Mouse (Mus musculus): ENCODE results near the gene Cadm2. TPM values are rescaled to one million over a fixed set of nuclear protein-coding genes. Genes with fewer than 3 reads are reported as not detected.

Gene Cadm2
- polyA plus RNA-seq, 1 experiment from 2014 or later, result 0.38 TPM

DNA sequence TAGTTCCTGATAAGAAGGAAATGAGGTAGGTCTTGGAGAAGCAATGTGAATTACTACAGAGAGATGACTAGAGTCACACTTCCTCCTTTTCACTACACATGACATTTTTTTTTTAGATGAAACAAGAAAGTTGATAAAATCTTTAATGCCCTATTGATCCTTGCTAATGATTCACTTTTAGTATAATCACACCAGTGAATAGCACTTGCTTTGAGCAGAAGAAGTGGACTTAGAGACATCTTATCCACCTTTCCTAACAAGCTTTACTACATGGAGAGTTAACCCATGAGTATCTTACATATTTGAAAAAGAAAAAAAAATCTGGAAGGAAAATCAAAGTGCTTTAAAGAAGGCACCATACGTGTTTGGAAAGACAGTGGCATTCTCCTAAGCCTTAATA is 93.7 kb downstream of the Cadm2 start:
- 53% methylated on average over 1 of the region's 1 CpGs for WGBS

DNA sequence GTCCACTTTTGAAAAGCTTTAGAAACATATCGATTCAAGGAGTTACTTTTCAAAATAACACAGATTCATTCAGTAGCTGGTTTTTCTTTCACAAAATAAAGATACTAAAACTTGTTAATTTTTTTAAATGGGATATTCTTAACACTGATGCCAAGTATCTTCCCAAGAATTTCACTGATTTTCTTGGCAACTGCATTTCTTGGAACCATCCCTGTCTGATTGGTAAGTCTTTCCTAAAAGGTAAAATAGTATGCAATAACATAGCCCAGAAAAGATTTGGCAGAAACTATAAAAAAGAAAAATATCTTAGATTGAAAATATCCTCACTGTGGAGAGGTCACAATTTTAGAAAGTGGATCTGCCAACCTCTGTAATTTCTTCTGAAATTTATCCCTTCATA is 95.8 kb downstream of the Cadm2 start:
- Histone ChIP-seq H3K9me3 (ENCODE audit: control insufficient read depth, low read length) (no peaks in the 10 kb centered on the region), H3K27ac (ENCODE audit: low read length) (no peak overlapping the region), H3K9ac (ENCODE audit: low read length) (no peak overlapping the region), H3K4me3 (ENCODE audit: low read length) (no peak overlapping the region), H3K4me2 (ENCODE audit: low read depth, low read length) (no peak overlapping the region), H3K4me1 (replicated peaks; ENCODE audit: control insufficient read depth, insufficient read depth, low read length) (no peaks in the 10 kb centered on the region), H3K27me3 (ENCODE audit: control insufficient read depth, insufficient read depth, low read depth, low read length) (no peaks in the 10 kb centered on the region), H3K36me3 (ENCODE audit: control insufficient read depth, insufficient read depth, low read length) (no peaks in the 10 kb centered on the region)
- 84% methylated on average over 1 of the region's 1 CpGs for WGBS
- ATAC-seq (ENCODE audit: low read depth), result no peak

More for the DNA sequence above, 93.7 kb downstream of the Cadm2 start:
- H3K4me3 ChIP-seq (ENCODE audit: low read length), result no peak overlapping the region
- H3K27me3 ChIP-seq (ENCODE audit: control insufficient read depth, insufficient read depth, low read depth, low read length), result no peaks in the 10 kb centered on the region
- H3K4me1 ChIP-seq (replicated peaks; ENCODE audit: control insufficient read depth, insufficient read depth, low read length), result no peaks in the 10 kb centered on the region
- H3K4me2 ChIP-seq (ENCODE audit: low read depth, low read length), result no peak overlapping the region
- ATAC-seq (ENCODE audit: low read depth), result no peak
- H3K9ac ChIP-seq (ENCODE audit: low read length), result no peak overlapping the region
- no peaks in the 10 kb centered on the region for H3K9me3 ChIP-seq (ENCODE audit: control insufficient read depth, low read length)
- H3K36me3 ChIP-seq (ENCODE audit: control insufficient read depth, insufficient read depth, low read length), result no peaks in the 10 kb centered on the region
- no peak overlapping the region for H3K27ac ChIP-seq (ENCODE audit: low read length)

DNA sequence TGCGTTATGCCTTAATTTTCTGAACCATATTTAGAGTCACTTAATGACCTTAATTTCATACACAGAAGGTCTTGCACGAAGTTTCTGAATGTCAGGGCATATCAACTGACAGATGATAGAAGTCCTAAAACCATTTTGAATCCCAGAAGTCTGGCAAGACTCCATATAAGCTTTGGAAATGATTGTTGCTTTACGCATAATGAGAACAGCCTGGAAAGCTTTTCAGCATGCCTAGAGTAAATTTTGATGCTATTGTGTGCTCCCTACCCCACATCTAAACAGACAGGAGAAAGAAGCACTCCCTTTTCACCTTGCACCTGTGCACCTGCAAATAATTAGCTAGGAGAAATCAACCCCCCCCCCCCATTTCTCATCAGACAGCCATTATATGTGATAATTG is 102.4 kb downstream of the Cadm2 start:
- 60% methylated on average over 3 of the region's 3 CpGs for WGBS
- no peak for ATAC-seq (ENCODE audit: low read depth)

DNA sequence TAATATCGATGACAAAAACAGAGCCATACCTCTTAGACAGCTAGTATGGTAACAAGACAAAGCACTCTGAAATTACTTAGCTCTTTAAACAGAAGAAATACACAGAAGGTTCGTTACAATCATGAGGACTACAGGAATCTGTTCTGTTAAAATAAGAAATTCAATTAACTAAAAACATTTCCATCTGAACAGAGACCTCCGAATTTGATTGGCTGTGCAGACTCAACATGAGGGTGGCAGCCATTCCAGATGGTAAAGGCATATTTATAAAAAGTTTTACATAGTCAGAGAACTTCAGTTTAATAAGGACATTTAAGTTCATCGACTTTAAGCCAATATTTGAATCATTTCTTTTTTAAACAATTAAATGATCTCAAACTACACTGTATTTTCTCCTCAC is 105.2 kb downstream of the Cadm2 start:
- H3K4me3 ChIP-seq (ENCODE audit: low read length), result no peak overlapping the region
- WGBS, result 64% methylated on average over 4 of the region's 4 CpGs
- no peaks in the 10 kb centered on the region for H3K36me3 ChIP-seq (ENCODE audit: control insufficient read depth, insufficient read depth, low read length)
- H3K4me2 ChIP-seq (ENCODE audit: low read depth, low read length), result no peak overlapping the region
- no peaks in the 10 kb centered on the region for H3K27me3 ChIP-seq (ENCODE audit: control insufficient read depth, insufficient read depth, low read depth, low read length)
- H3K4me1 ChIP-seq (replicated peaks; ENCODE audit: control insufficient read depth, insufficient read depth, low read length), result no peaks in the 10 kb centered on the region
- no peak for ATAC-seq (ENCODE audit: low read depth)
- no peaks in the 10 kb centered on the region for H3K9me3 ChIP-seq (ENCODE audit: control insufficient read depth, low read length)
- H3K27ac ChIP-seq (ENCODE audit: low read length), result no peak overlapping the region
- no peak overlapping the region for H3K9ac ChIP-seq (ENCODE audit: low read length)

More for the DNA sequence above, 102.4 kb downstream of the Cadm2 start:
- H3K9me3 ChIP-seq (ENCODE audit: control insufficient read depth, low read length), result no peaks in the 10 kb centered on the region
- no peaks in the 10 kb centered on the region for H3K36me3 ChIP-seq (ENCODE audit: control insufficient read depth, insufficient read depth, low read length)
- no peak overlapping the region for H3K9ac ChIP-seq (ENCODE audit: low read length)
- no peak overlapping the region for H3K4me3 ChIP-seq (ENCODE audit: low read length)
- H3K27me3 ChIP-seq (ENCODE audit: control insufficient read depth, insufficient read depth, low read depth, low read length), result no peaks in the 10 kb centered on the region
- H3K4me1 ChIP-seq (replicated peaks; ENCODE audit: control insufficient read depth, insufficient read depth, low read length), result no peaks in the 10 kb centered on the region
- no peak overlapping the region for H3K27ac ChIP-seq (ENCODE audit: low read length)
- H3K4me2 ChIP-seq (ENCODE audit: low read depth, low read length), result no peak overlapping the region

DNA sequence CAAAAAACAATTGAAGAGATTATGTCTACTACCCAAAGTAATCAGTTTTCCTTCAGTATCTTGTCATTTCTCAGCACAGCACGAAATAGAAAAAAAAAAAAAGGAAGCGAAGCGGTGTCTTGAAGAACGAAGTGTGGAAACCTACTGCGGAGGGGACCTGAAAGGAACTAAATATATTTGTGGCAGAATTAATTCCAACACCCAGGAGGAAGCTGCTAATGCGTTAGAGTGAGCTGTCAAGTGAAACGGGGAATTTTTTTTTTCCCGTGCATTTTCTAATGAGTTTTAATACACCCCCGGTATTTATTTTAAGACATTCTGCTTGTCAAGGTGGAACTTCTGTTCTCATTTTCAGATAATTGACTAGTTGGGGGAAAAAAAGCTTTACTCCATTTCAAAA is 111.6 kb downstream of the Cadm2 start:
- H3K27me3 ChIP-seq (ENCODE audit: control insufficient read depth, insufficient read depth, low read depth, low read length), result no peaks in the 10 kb centered on the region
- H3K36me3 ChIP-seq (ENCODE audit: control insufficient read depth, insufficient read depth, low read length), result no peaks in the 10 kb centered on the region
- H3K27ac ChIP-seq (ENCODE audit: low read length), result no peak overlapping the region
- no peak overlapping the region for H3K4me3 ChIP-seq (ENCODE audit: low read length)
- no peaks in the 10 kb centered on the region for H3K9me3 ChIP-seq (ENCODE audit: control insufficient read depth, low read length)
- no peak overlapping the region for H3K9ac ChIP-seq (ENCODE audit: low read length)
- H3K4me1 ChIP-seq (replicated peaks; ENCODE audit: control insufficient read depth, insufficient read depth, low read length), result no peaks in the 10 kb centered on the region
- no peak overlapping the region for H3K4me2 ChIP-seq (ENCODE audit: low read depth, low read length)
- 65% methylated on average over 9 of the region's 9 CpGs for WGBS
- ATAC-seq (ENCODE audit: low read depth), result no peak

DNA sequence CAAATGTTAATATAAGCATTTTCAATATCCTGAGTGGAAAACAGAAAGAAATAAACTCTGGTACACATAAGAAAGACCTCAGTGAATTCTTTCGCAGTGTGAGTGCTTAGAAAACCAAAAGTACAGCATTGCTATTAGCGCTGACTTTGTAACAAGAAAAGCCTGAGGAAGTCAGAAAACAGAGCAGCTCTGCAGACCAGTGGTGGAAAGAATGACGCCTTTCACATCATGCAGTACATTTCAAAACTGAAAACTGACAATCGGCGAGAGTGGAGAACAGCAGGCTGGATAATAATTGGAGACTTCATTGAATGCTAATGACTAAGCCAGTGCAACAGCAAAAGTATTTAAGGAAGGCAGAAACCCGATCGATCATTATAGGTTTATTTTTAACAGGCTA is 138.2 kb downstream of the Cadm2 start:
- no peak overlapping the region for H3K27ac ChIP-seq (ENCODE audit: low read length)
- H3K9me3 ChIP-seq (ENCODE audit: control insufficient read depth, low read length), result no peaks in the 10 kb centered on the region
- 81% methylated on average over 7 of the region's 7 CpGs for WGBS
- no peak overlapping the region for H3K4me2 ChIP-seq (ENCODE audit: low read depth, low read length)
- no peak for ATAC-seq (ENCODE audit: low read depth)
- H3K9ac ChIP-seq (ENCODE audit: low read length), result no peak overlapping the region
- no peaks in the 10 kb centered on the region for H3K4me1 ChIP-seq (replicated peaks; ENCODE audit: control insufficient read depth, insufficient read depth, low read length)
- H3K4me3 ChIP-seq (ENCODE audit: low read length), result no peak overlapping the region
- no peaks in the 10 kb centered on the region for H3K27me3 ChIP-seq (ENCODE audit: control insufficient read depth, insufficient read depth, low read depth, low read length)
- no peaks in the 10 kb centered on the region for H3K36me3 ChIP-seq (ENCODE audit: control insufficient read depth, insufficient read depth, low read length)

DNA sequence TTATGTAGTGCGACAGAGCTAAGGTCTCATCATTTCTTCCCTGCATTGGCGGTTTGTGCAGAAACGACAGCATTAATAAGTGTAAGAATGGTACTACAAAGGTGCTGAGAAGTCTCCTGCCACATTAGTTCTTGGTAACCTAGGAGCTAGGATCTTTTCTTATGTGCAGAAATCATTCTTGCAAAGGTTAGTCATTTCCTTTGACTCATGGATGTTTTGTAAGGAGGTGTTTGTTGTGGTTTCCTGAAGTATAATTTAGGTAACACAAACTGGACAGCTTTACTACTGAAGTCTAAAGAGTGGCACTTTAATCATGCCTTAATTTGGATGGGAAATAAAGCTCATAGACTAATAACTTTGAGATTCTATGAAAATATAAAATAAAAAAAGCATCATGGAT is 153.7 kb downstream of the Cadm2 start:
- Histone ChIP-seq H3K4me3 (ENCODE audit: low read length) (no peak overlapping the region), H3K4me1 (replicated peaks; ENCODE audit: control insufficient read depth, insufficient read depth, low read length) (no peaks in the 10 kb centered on the region), H3K27ac (ENCODE audit: low read length) (no peak overlapping the region), H3K9ac (ENCODE audit: low read length) (no peak overlapping the region), H3K27me3 (ENCODE audit: control insufficient read depth, insufficient read depth, low read depth, low read length) (no peaks in the 10 kb centered on the region), H3K9me3 (ENCODE audit: control insufficient read depth, low read length) (no peaks in the 10 kb centered on the region), H3K36me3 (ENCODE audit: control insufficient read depth, insufficient read depth, low read length) (no peaks in the 10 kb centered on the region), H3K4me2 (ENCODE audit: low read depth, low read length) (no peak overlapping the region)
- ATAC-seq (ENCODE audit: low read depth), result no peak
- 84% methylated on average over 3 of the region's 3 CpGs for WGBS

DNA sequence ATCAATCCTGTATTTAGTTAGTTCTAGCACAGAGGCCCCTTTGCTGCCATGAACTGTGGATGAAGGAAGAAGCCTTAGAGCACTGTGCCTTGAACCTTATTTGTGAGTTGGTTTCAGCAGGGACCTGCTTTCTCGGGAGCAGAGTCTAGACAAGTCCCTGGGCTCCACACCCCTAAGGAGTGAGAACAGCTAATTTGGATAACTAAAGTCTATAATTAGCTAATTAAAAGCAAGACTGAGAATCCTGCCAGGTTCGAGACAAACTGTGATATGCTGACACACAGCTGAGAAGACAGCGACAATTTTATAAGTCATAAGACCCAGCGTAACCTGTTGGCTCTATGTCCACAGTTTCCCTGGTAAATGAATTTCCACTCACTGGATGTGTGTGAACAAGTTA is 184.4 kb downstream of the Cadm2 start:
- no peak for ATAC-seq (ENCODE audit: low read depth)
- Histone ChIP-seq H3K27ac (ENCODE audit: low read length) (no peak overlapping the region), H3K36me3 (ENCODE audit: control insufficient read depth, insufficient read depth, low read length) (no peaks in the 10 kb centered on the region), H3K4me1 (replicated peaks; ENCODE audit: control insufficient read depth, insufficient read depth, low read length) (no peaks in the 10 kb centered on the region), H3K9me3 (ENCODE audit: control insufficient read depth, low read length) (no peaks in the 10 kb centered on the region), H3K4me2 (ENCODE audit: low read depth, low read length) (no peak overlapping the region), H3K9ac (ENCODE audit: low read length) (no peak overlapping the region), H3K27me3 (ENCODE audit: control insufficient read depth, insufficient read depth, low read depth, low read length) (no peaks in the 10 kb centered on the region), H3K4me3 (ENCODE audit: low read length) (no peak overlapping the region)
- whole genome bisulfite sequencing, result 73% methylated on average over 4 of the region's 4 CpGs

DNA sequence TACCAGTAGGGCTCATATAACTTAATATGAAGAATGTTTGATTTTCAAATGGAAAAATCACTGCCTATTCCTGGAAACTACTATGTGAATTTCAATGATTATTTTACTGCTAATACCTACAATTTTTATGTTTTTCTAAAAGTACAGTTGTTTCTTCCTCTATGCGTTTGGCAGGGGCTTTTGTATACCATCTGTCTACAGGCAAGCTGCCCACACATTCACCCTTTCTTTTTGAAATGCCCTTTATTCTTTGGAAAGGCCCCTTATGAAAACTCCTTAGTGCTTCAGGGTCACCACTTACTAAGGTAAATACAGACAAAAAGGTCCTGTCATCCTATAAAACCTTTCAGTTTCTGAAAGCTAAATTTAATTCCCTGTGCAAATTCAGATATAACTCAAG is 195.3 kb downstream of the Cadm2 start:
- Histone ChIP-seq H3K4me1 (replicated peaks; ENCODE audit: control insufficient read depth, insufficient read depth, low read length) (no peaks in the 10 kb centered on the region), H3K4me3 (ENCODE audit: low read length) (no peak overlapping the region), H3K36me3 (ENCODE audit: control insufficient read depth, insufficient read depth, low read length) (no peaks in the 10 kb centered on the region), H3K27me3 (ENCODE audit: control insufficient read depth, insufficient read depth, low read depth, low read length) (no peaks in the 10 kb centered on the region), H3K27ac (ENCODE audit: low read length) (no peak overlapping the region), H3K9me3 (ENCODE audit: control insufficient read depth, low read length) (no peaks in the 10 kb centered on the region), H3K4me2 (ENCODE audit: low read depth, low read length) (no peak overlapping the region), H3K9ac (ENCODE audit: low read length) (no peak overlapping the region)
- WGBS, result 60% methylated on average over 1 of the region's 1 CpGs
- no peak for ATAC-seq (ENCODE audit: low read depth)

DNA sequence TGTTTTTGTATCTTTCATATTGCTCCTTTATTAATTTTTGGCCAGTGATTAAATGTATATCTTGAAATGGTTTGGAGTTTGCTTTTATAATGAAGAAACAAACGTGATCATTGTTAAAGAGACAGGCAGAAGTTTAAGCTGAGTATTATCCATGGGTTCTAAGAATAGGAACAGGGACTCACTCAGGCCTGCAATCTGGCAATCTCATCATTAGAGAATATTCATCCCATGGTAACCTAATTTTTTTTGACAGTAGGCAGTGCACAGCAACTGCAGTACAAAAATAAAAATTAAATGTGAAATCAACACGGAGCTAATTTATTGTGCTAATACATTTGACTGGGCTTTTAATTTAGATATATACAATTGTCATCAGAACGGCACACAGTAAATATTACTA is 209.8 kb downstream of the Cadm2 start:
- 57% methylated on average over 3 of the region's 3 CpGs for WGBS

More for the DNA sequence above, 209.8 kb downstream of the Cadm2 start:
- Histone ChIP-seq H3K9ac (ENCODE audit: low read length) (no peak overlapping the region), H3K4me1 (replicated peaks; ENCODE audit: control insufficient read depth, insufficient read depth, low read length) (no peaks in the 10 kb centered on the region), H3K36me3 (ENCODE audit: control insufficient read depth, insufficient read depth, low read length) (no peaks in the 10 kb centered on the region), H3K4me3 (ENCODE audit: low read length) (no peak overlapping the region), H3K27ac (ENCODE audit: low read length) (no peak overlapping the region), H3K27me3 (ENCODE audit: control insufficient read depth, insufficient read depth, low read depth, low read length) (no peaks in the 10 kb centered on the region), H3K4me2 (ENCODE audit: low read depth, low read length) (no peak overlapping the region), H3K9me3 (ENCODE audit: control insufficient read depth, low read length) (no peaks in the 10 kb centered on the region)
- no peak for ATAC-seq (ENCODE audit: low read depth)
